Mouse (Mus musculus): ENCODE results near the gene Gpm6a. TPM values are rescaled to one million over a fixed set of nuclear protein-coding genes. Genes with fewer than 3 reads are reported as not detected.

Gpm6a gene
- polyA plus RNA-seq, 2 experiments: 2.3 to 3.3 TPM

DNA sequence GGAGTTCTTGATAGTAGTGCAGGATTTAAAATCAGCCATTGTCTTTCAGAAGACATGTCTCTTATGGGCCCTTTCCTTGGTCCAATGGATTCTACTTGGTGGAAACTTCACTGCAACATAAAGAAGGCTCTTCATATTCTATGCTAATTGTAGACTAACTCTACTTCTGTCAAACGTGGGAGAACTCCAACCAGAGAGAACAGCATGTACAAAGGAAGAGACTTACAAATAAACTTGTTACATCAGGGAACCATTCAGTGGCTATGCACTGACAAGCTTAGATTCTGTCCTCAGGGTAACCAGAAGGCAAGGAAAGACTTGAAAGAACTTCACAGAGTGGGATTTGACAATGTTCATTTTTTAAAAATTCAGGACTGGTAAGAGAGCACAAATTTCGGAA is 48.3 kb downstream of the Gpm6a start:
- Histone ChIP-seq H3K27ac (replicated peaks; ENCODE audit: low read depth, low read length) (no peak overlapping the region), H3K4me1 (ENCODE audit: control insufficient read depth, insufficient read depth, low read length) (no peaks in the 10 kb centered on the region), H3K36me3 (ENCODE audit: control insufficient read depth, insufficient read depth, low read length) (no peaks in the 10 kb centered on the region), H3K4me3 (replicated peaks; ENCODE audit: low read length) (no peak overlapping the region), H3K4me2 (replicated peaks; ENCODE audit: low read depth, low read length, severe bottlenecking) (no peak overlapping the region), H3K27me3 (ENCODE audit: control insufficient read depth, insufficient read depth, low read length) (no peaks in the 10 kb centered on the region), H3K9ac (ENCODE audit: low read depth, low read length, severe bottlenecking) (no peak overlapping the region), H3K9me3 (ENCODE audit: control insufficient read depth, low read length) (no peaks in the 10 kb centered on the region)
- DNase-seq (ENCODE audit: low spot score) (no peak), ATAC-seq (ENCODE audit: low FRiP score, low read depth) (no peak)
- TF ChIP-seq POLR2A (IDR thresholded peaks at IDR 0.05; ENCODE audit: borderline replicate concordance, extremely low read depth, insufficient read depth, insufficient read length): no peak
- 51% methylated on average over 2 of the region's 2 CpGs for WGBS

GRCm38 (mm10) chr8:55012228-55012627 is 57.6 kb downstream of the Gpm6a start:
- Histone ChIP-seq H3K9ac (ENCODE audit: low read depth, low read length, severe bottlenecking) (no peak overlapping the region), H3K27me3 (ENCODE audit: control insufficient read depth, insufficient read depth, low read length) (no peaks in the 10 kb centered on the region), H3K9me3 (ENCODE audit: control insufficient read depth, low read length) (no peaks in the 10 kb centered on the region), H3K36me3 (ENCODE audit: control insufficient read depth, insufficient read depth, low read length) (no peaks in the 10 kb centered on the region), H3K4me3 (replicated peaks; ENCODE audit: low read length) (no peak overlapping the region), H3K4me1 (ENCODE audit: control insufficient read depth, insufficient read depth, low read length) (no peaks in the 10 kb centered on the region), H3K27ac (replicated peaks; ENCODE audit: low read depth, low read length) (no peak overlapping the region), H3K4me2 (replicated peaks; ENCODE audit: low read depth, low read length, severe bottlenecking) (no peak overlapping the region)
- DNase-seq (ENCODE audit: low spot score): no peak
- ATAC-seq (ENCODE audit: low FRiP score, low read depth): no peak
- 66% methylated on average over 2 of the region's 2 CpGs for WGBS
- TF ChIP-seq POLR2A (IDR thresholded peaks at IDR 0.05; ENCODE audit: borderline replicate concordance, extremely low read depth, insufficient read depth, insufficient read length): no peak

GRCm38 (mm10) chr8:55017071-55017470 is 62.4 kb downstream of the Gpm6a start:
- DNase-seq (ENCODE audit: low spot score) (no peak), ATAC-seq (ENCODE audit: low FRiP score, low read depth) (no peak)
- no peak for TF ChIP-seq POLR2A (IDR thresholded peaks at IDR 0.05; ENCODE audit: borderline replicate concordance, extremely low read depth, insufficient read depth, insufficient read length)
- no peaks in the 10 kb centered on the region for H3K4me1 ChIP-seq (ENCODE audit: control insufficient read depth, insufficient read depth, low read length)
- H3K36me3 ChIP-seq (ENCODE audit: control insufficient read depth, insufficient read depth, low read length): no peaks in the 10 kb centered on the region
- no peak overlapping the region for H3K4me2 ChIP-seq (replicated peaks; ENCODE audit: low read depth, low read length, severe bottlenecking)
- H3K27me3 ChIP-seq (ENCODE audit: control insufficient read depth, insufficient read depth, low read length): no peaks in the 10 kb centered on the region
- H3K4me3 ChIP-seq (replicated peaks; ENCODE audit: low read length): no peak overlapping the region
- H3K27ac ChIP-seq (replicated peaks; ENCODE audit: low read depth, low read length): no peak overlapping the region
- 66% methylated on average over 1 of the region's 1 CpGs for WGBS
- H3K9me3 ChIP-seq (ENCODE audit: control insufficient read depth, low read length): no peaks in the 10 kb centered on the region
- H3K9ac ChIP-seq (ENCODE audit: low read depth, low read length, severe bottlenecking): no peak overlapping the region

DNA sequence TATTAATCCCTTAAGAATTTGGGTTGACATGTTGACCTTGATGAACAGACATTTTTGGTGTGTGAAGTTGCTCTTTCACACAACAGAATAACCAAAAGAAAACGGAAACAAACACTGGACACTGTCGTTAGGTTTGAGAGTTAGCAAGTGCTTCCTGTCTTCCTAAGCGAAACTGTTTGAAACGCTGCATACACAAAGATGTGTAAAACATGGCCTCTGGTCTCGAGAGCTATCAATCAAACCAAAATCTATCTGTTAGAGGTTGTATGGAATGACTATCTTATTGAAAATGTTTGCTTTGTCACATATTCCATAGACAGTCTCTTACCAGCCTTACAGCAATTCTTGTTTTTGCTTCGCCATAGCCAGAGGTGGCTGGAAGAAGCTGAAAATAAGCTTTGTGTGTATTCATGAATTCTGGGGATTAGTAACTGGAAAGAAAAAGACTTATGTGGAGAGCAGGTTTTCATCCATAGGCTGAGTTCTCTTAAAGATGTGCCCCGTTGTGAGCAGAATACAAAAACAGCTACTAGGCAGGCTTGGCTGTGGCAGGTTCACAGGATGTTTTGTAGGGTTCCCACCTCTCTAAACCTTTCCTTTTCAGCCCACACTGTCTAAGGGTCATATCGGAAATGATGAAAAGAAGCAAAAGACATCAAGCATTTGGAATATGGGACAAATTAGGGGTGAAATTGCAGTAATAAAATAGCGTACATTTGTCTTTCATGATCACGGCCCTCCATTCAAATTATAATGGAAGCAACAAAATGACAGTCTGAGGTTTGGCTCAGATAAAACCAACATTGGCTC is 71.4 kb downstream of the Gpm6a start:
- H3K36me3 ChIP-seq (ENCODE audit: control insufficient read depth, insufficient read depth, low read length): no peaks in the 10 kb centered on the region
- no peak for DNase-seq (ENCODE audit: low spot score)
- WGBS: 60% methylated on average over 10 of the region's 10 CpGs
- H3K4me1 ChIP-seq (ENCODE audit: control insufficient read depth, insufficient read depth, low read length): no peaks in the 10 kb centered on the region
- H3K27me3 ChIP-seq (ENCODE audit: control insufficient read depth, insufficient read depth, low read length): no peaks in the 10 kb centered on the region
- no peak overlapping the region for H3K27ac ChIP-seq (replicated peaks; ENCODE audit: low read depth, low read length)
- no peaks in the 10 kb centered on the region for H3K9me3 ChIP-seq (ENCODE audit: control insufficient read depth, low read length)
- no peak for TF ChIP-seq POLR2A (IDR thresholded peaks at IDR 0.05; ENCODE audit: borderline replicate concordance, extremely low read depth, insufficient read depth, insufficient read length)
- H3K4me2 ChIP-seq (replicated peaks; ENCODE audit: low read depth, low read length, severe bottlenecking): no peak overlapping the region
- ATAC-seq (ENCODE audit: low FRiP score, low read depth): no peak
- H3K9ac ChIP-seq (ENCODE audit: low read depth, low read length, severe bottlenecking): no peak overlapping the region
- no peak overlapping the region for H3K4me3 ChIP-seq (replicated peaks; ENCODE audit: low read length)

GRCm38 (mm10) chr8:55026661-55027000 is 72.0 kb downstream of the Gpm6a start:
- H3K27ac ChIP-seq (replicated peaks; ENCODE audit: low read depth, low read length): no peak overlapping the region
- no peak for TF ChIP-seq POLR2A (IDR thresholded peaks at IDR 0.05; ENCODE audit: borderline replicate concordance, extremely low read depth, insufficient read depth, insufficient read length)
- no peaks in the 10 kb centered on the region for H3K27me3 ChIP-seq (ENCODE audit: control insufficient read depth, insufficient read depth, low read length)
- H3K36me3 ChIP-seq (ENCODE audit: control insufficient read depth, insufficient read depth, low read length): no peaks in the 10 kb centered on the region
- WGBS: 71% methylated on average over 2 of the region's 2 CpGs
- no peak overlapping the region for H3K4me3 ChIP-seq (replicated peaks; ENCODE audit: low read length)
- H3K4me2 ChIP-seq (replicated peaks; ENCODE audit: low read depth, low read length, severe bottlenecking): no peak overlapping the region
- H3K4me1 ChIP-seq (ENCODE audit: control insufficient read depth, insufficient read depth, low read length): no peaks in the 10 kb centered on the region
- DNase-seq (ENCODE audit: low spot score) (no peak), ATAC-seq (ENCODE audit: low FRiP score, low read depth) (no peak)
- no peak overlapping the region for H3K9ac ChIP-seq (ENCODE audit: low read depth, low read length, severe bottlenecking)
- no peaks in the 10 kb centered on the region for H3K9me3 ChIP-seq (ENCODE audit: control insufficient read depth, low read length)
